Mouse (Mus musculus) midbrain, embryonic 14.5 days (tissue): ENCODE measurements around the gene Cbx2. TPM values are rescaled to one million over a fixed set of nuclear protein-coding genes. Genes with fewer than 3 reads are reported as not detected.
A peak's percentile ranks its signal among the peaks of the same experiment; 100 is the strongest.

Experiments
- ATAC-seq: fragments of 200-750 bp; cut with Nextera tagmentation; 2 replicates; pipeline ENCODE4 v1.8.0; 2017; ENCODE audit warnings: moderate number of reproducible peaks, moderate library complexity; ENCODE audit not compliant: low FRiP score, low TSS enrichment
- DNase-seq: peaks from one replicate; pipeline ENCODE4 v3.0.0-alpha.2; 2015
- H3K27ac ChIP-seq: fragments of 300-500 bp; sonication (generic); replicated peaks from 2 replicates; pipeline ENCODE4 v1.5.1; 2014; ENCODE audit warnings: mild to moderate bottlenecking, low read depth, low read length, moderate library complexity
- H3K27me3 ChIP-seq: fragments of 300-500 bp; sonication (generic); 2 replicates; pipeline ENCODE4 v1.6.1; 2014; ENCODE audit warnings: low read length, control low read depth, mixed read lengths; ENCODE audit not compliant: control insufficient read depth, insufficient read depth
- H3K36me3 ChIP-seq: fragments of 300-500 bp; sonication (generic); 2 replicates; pipeline ENCODE4 v1.6.1; 2014; ENCODE audit warnings: low read length, control low read depth; ENCODE audit not compliant: control insufficient read depth, insufficient read depth
- H3K4me1 ChIP-seq: fragments of 300-500 bp; sonication (generic); 2 replicates; pipeline ENCODE4 v1.6.1; 2014; ENCODE audit warnings: mild to moderate bottlenecking, antibody characterized with exemption, low read length, control low read depth; ENCODE audit not compliant: control insufficient read depth, insufficient read depth
- H3K4me2 ChIP-seq: fragments of 300-500 bp; sonication (generic); 2 replicates; pipeline ENCODE4 v1.6.1; 2014; ENCODE audit warnings: mild to moderate bottlenecking, low read length, moderate library complexity
- H3K4me3 ChIP-seq: fragments of 300-500 bp; sonication (generic); replicated peaks from 2 replicates; pipeline ENCODE4 v1.5.1; 2014; ENCODE audit warnings: low read depth, low read length
- H3K9ac ChIP-seq: fragments of 300-500 bp; sonication (generic); replicated peaks from 2 replicates; pipeline ENCODE4 v1.6.1; 2014; ENCODE audit warnings: mild to moderate bottlenecking, low read length, moderate library complexity
- H3K9me3 ChIP-seq: fragments of 300-500 bp; sonication (generic); 2 replicates; pipeline ENCODE4 v1.6.1; 2016; ENCODE audit warnings: low read length, control low read depth, mixed read lengths; ENCODE audit not compliant: control insufficient read depth
- WGBS: fragments of 180-500 bp; shearing (Covaris S2); extraction: QIAGEN DNeasy Blood & Tissue Kit; methylation state at CpG from one replicate; pipeline ENCODE4 v1.1.7; 2014; 5-methylcytosine and 5-hydroxymethylcytosine counted together
- polyA plus RNA-seq: library from polyadenylated mRNA; unstranded; fragments of >200 nt; fragmentation: Nextera tagmentation; extraction: Ambion mirVana; gene quantifications from 2 replicates; pipeline ENCODE4 v1.2.1, GENCODE M21; 2014

Cbx2 gene
- polyA plus RNA-seq = 15.6 and 20.7 TPM in 2 replicates

GRCm38 (mm10) chr11:119022895-119023615 is at the start of gene Cbx2:
Gene Cbx2 (plus strand): TSS chr11:119022962.
- peak; percentile 93 for ATAC-seq
- Histone ChIP-seq H3K27ac (peak within 1 kb of the TSS; percentile 90), H3K9ac (peak within 1 kb of the TSS; percentile 93), H3K4me1 (peaks cover 35% of the 10 kb centered on the region), H3K4me3 (peak within 1 kb of the TSS; percentile 98), H3K9me3 (no peaks in the 10 kb centered on the region), H3K36me3 (peaks cover 20% of the 10 kb centered on the region), H3K4me2 (peak within 1 kb of the TSS; percentile 95), H3K27me3 (peaks cover 3% of the 10 kb centered on the region; the same call in 1 of the 2 replicates)
- peak; percentile 98 for DNase-seq
- under 1% methylated on average over 90 of the region's 99 CpGs for WGBS

DNA sequence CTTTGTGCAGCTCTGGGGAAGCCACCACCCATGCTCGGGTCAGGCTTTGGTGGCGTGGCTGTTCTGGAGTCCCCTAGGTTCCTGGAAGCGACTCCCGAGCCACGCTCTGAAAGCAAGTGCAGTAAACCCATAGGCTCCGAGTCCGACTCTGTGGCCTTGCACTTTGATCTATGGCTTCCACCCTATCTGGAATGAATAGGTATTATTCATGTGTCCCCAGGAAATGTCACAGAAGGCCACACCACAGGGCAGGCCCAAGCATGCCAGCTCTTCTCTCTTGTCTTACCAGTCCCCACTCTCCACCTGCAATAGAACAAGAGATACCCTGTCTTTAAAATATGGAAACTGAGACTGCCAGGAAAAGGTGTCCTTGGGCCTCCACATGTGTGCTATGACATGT is 48.4 kb upstream of the Cbx2 start:
- 85% methylated on average over 7 of the region's 7 CpGs for WGBS
- H3K27ac ChIP-seq = no peak overlapping the region
- H3K36me3 ChIP-seq = no peaks in the 10 kb centered on the region
- no peak overlapping the region for H3K9ac ChIP-seq
- H3K4me3 ChIP-seq = no peak overlapping the region
- peaks cover 14% of the 10 kb centered on the region for H3K4me1 ChIP-seq
- ATAC-seq (no peak), DNase-seq (no peak)
- H3K4me2 ChIP-seq = no peak overlapping the region
- no peaks in the 10 kb centered on the region for H3K9me3 ChIP-seq
- H3K27me3 ChIP-seq = no peaks in the 10 kb centered on the region

DNA sequence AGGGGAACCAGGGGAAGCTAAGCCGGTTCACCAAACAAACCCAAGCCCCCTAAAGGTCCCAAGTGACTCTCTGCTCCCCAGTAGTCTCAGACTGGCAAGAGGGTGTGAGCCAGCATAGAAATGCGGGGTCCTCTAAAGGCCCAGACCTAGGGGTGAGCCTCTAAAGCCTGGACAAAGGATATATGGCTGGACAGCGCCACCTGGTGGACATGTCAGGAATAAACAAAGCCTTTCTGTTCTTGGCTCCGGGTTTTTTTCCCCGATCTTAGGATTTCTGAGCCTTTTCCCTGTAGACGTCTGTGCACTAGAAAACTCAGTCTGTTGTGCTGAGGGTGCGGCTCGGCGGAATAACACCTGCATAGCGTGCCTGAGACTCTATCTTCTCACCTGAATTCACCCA is 47.3 kb upstream of the Cbx2 start:
- no peak overlapping the region for H3K4me3 ChIP-seq
- no peaks in the 10 kb centered on the region for H3K36me3 ChIP-seq
- peaks cover 14% of the 10 kb centered on the region for H3K4me1 ChIP-seq
- no peak for ATAC-seq
- H3K27me3 ChIP-seq = no peaks in the 10 kb centered on the region
- no peaks in the 10 kb centered on the region for H3K9me3 ChIP-seq
- H3K9ac ChIP-seq = no peak overlapping the region; the same call in 1 of the 2 replicates
- peak overlapping the region; percentile 38 for H3K4me2 ChIP-seq
- H3K27ac ChIP-seq = no peak overlapping the region
- peak; percentile 94 for DNase-seq
- 1% methylated on average over 10 of the region's 10 CpGs for whole genome bisulfite sequencing

- DNase-seq (no peak), ATAC-seq (no peak)
- Histone ChIP-seq H3K4me2 (peak overlapping the region; percentile 38), H3K36me3 (no peaks in the 10 kb centered on the region), H3K9ac (no peak overlapping the region; the same call in 1 of the 2 replicates), H3K4me3 (no peak overlapping the region), H3K27me3 (no peaks in the 10 kb centered on the region), H3K27ac (no peak overlapping the region), H3K4me1 (peaks cover 14% of the 10 kb centered on the region), H3K9me3 (no peaks in the 10 kb centered on the region)
- 17% methylated on average over 12 of the region's 12 CpGs for WGBS
Measured at GRCm38 (mm10) chr11:118975917-118976316, 46.8 kb upstream of the Cbx2 start.

- WGBS = 78% methylated on average over 2 of the region's 2 CpGs
- Histone ChIP-seq H3K36me3 (no peaks in the 10 kb centered on the region), H3K4me3 (no peak overlapping the region), H3K27ac (no peak overlapping the region), H3K27me3 (no peaks in the 10 kb centered on the region), H3K9me3 (no peaks in the 10 kb centered on the region), H3K9ac (no peak overlapping the region), H3K4me1 (0 out of 2 replicates have a peak, but pooled peaks cover 7% of the 10 kb centered on the region), H3K4me2 (no peak overlapping the region)
- DNase-seq (no peak), ATAC-seq (no peak)
Measured at GRCm38 (mm10) chr11:118980388-118980787, 42.4 kb upstream of the Cbx2 start.

DNA sequence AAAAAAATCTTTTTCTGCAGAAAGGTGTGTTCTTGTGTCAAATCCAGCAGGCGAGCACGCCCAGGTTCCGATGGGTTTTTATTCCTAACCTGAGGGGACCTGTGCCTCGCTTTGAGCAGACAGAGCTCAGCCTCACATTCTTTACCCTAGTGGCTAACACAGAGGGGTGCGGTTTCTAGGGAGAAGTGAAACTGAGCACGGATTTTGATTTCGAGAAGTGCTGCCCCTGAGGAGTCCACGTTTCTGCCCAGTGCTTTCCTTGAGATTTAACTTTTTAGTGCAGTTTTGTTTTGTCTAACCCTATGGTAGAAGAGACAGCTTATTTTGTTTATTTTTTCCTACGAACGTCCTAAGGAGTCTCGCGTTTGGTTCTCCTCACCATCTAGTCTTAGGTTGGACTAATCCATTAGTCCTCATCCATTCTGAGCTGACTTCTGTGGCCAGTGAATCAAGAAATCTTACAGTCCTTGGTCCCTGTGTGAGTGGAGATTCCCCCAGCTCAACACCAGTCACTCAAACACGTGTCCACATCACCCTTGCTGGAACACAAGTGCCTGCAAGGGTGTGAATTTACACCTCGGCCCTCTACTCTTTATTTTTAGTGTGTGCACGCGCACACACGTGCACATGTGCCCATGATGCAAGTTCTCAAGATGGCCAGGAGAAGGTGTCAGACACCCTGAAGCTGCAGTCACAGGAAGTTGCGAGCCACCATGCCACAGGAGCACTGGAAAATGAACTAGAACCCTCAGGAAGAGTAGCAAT is 41.6 kb upstream of the Cbx2 start:
- Histone ChIP-seq H3K4me3 (no peak overlapping the region), H3K9ac (no peak overlapping the region), H3K9me3 (no peaks in the 10 kb centered on the region), H3K4me2 (no peak overlapping the region), H3K27me3 (no peaks in the 10 kb centered on the region), H3K27ac (no peak overlapping the region), H3K36me3 (no peaks in the 10 kb centered on the region), H3K4me1 (0 out of 2 replicates have a peak, but pooled peaks cover 7% of the 10 kb centered on the region)
- 70% methylated on average over 18 of the region's 18 CpGs for WGBS
- no peak for ATAC-seq
- no peak for DNase-seq

DNA sequence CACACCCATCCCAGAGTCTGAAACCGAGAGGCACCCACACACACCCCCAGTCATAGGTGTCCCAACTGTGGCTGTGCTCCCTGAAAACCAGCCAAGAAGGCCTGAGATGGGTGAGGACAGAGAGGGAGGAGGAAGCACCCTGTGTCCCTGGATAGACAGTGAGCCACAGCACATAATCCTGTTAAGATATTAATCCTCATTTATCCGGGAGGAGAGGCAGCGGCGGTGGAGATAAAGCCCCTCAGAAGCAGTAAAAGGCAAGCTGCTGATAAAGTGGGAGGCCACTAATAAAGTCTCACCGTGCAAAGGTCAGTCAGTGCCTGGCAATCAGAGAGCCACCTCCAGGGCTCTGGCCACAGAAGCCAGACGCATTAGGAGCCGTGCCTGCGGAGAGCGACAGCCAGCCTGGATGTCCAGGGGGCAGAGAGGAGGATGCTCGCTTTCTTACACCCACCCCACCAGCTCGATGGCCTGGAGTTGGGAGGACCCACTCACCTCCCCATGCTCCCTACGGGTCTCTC is 40.1 kb upstream of the Cbx2 start:
- Histone ChIP-seq H3K4me2 (no peak overlapping the region), H3K27me3 (no peaks in the 10 kb centered on the region), H3K27ac (no peak overlapping the region), H3K4me3 (no peak overlapping the region), H3K4me1 (0 out of 2 replicates have a peak, but pooled peaks cover 7% of the 10 kb centered on the region), H3K9ac (no peak overlapping the region; the same call in 1 of the 2 replicates), H3K36me3 (no peaks in the 10 kb centered on the region), H3K9me3 (no peaks in the 10 kb centered on the region)
- ATAC-seq (no peak), DNase-seq (peak; percentile 17)
- 28% methylated on average over 12 of the region's 12 CpGs for WGBS

DNA sequence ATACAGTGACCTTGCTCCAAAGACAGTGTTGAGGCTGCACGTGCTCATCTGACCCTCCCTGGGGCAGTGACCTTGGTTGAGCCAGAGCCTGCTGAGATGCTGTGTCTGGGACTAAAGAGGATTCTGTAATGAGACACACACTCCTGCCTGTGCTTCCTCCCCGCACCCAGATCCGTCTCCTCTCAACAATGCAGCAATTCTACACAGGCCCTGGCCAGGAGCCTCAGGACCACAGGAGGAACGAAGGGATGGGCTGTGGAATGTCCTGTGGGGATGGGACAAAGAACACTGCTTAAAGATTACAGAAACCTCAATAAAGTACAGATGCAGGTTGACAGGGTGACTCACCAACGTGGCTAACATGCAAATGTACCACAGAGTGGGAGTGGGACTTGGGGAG is 37.2 kb upstream of the Cbx2 start:
- Histone ChIP-seq H3K27ac (no peak overlapping the region), H3K27me3 (no peaks in the 10 kb centered on the region), H3K4me1 (0 out of 2 replicates have a peak, but pooled peaks cover 7% of the 10 kb centered on the region), H3K36me3 (no peaks in the 10 kb centered on the region), H3K4me3 (no peak overlapping the region), H3K9ac (no peak overlapping the region), H3K9me3 (no peaks in the 10 kb centered on the region), H3K4me2 (no peak overlapping the region)
- DNase-seq (no peak), ATAC-seq (no peak)
- WGBS = 56% methylated on average over 5 of the region's 5 CpGs
